Mouse (Mus musculus): ENCODE data around the gene Ikzf3.

DNA sequence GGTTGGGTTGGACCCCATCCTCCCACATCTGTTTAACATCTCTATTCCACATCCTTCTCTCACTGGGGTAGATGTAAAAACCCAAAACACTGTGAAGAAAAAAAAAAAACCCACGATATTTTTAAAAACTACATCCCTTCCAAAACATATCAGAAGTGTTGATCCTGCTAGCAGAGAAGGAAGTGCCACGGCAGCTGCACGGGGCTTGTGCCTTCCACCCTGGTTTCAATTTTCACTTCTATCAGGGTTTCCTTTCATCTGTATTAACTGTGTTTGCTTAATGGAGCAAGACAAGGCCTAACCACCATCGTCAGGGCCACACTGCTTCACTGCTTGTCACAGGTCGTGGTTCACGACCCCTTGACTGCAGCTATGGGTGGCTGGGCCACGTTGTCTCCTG, 52.9 kb downstream of the Ikzf3 start:
- TF ChIP-seq POLR2A (IDR thresholded peaks at IDR 0.05; ENCODE audit: control insufficient read depth, low read depth, low read length) (no peak), CTCF (IDR thresholded peaks at IDR 0.05; ENCODE audit: control insufficient read depth, insufficient read depth, insufficient replicate concordance, low read depth, low read length) (no peak)

Measured in testis, adult 2 months (tissue).